Mouse (Mus musculus) CH12.LX (cell line): Measurements from ENCODE around the gene Hvcn1. TPM values are rescaled to one million over a fixed set of nuclear protein-coding genes. Genes with fewer than 3 reads are reported as not detected.

Source experiments
- DNase-seq: peaks from one replicate; pipeline ENCODE4 v3.0.0-alpha.2; 2013; ENCODE audit errors: extremely low read depth
- H3K27ac ChIP-seq: 2 replicates; pipeline ENCODE4 v1.5.1; 2012; ENCODE audit warnings: low read depth, mild to moderate bottlenecking, control low read depth, moderate library complexity; ENCODE audit not compliant: insufficient read depth
- H3K27me3 ChIP-seq: replicated peaks from 2 replicates; pipeline ENCODE3; 2012; ENCODE audit warnings: inconsistent platforms
- H3K36me3 ChIP-seq, 2 experiments: replicated peaks in 1 of 2; 2 replicates each; pipeline versions ENCODE3 to v1.6.1; 2012; ENCODE audit warnings: inconsistent platforms in 1 of 2, low read length in 1 of 2, mild to moderate bottlenecking in 1 of 2, mixed read lengths in 1 of 2, moderate library complexity in 1 of 2; ENCODE audit not compliant: control insufficient read depth in 1 of 2, insufficient read depth in 1 of 2
- H3K4me1 ChIP-seq, 2 experiments: 2 replicates each; pipeline ENCODE4 v1.6.1; 2012; ENCODE audit warnings: inconsistent platforms in 1 of 2, moderate library complexity in 1 of 2; ENCODE audit not compliant: insufficient read depth in 2 of 2, control insufficient read depth in 1 of 2
- H3K4me2 ChIP-seq: 2 replicates; pipeline ENCODE4 v1.6.1; 2012; ENCODE audit warnings: low read depth, mild to moderate bottlenecking, control low read depth; ENCODE audit not compliant: poor library complexity, insufficient read depth, severe bottlenecking
- H3K4me3 ChIP-seq, 3 experiments: fragments of 150-350 bp in 1 of 3; sonication (generic) in 1 of 3; replicated peaks in 1 of 3; 2 replicates each; pipeline versions ENCODE3 to v1.5.1; 2011 to 2012; ENCODE audit warnings: low read depth in 2 of 3, low read length in 2 of 3, mild to moderate bottlenecking in 2 of 3, moderate library complexity in 2 of 3, control low read depth in 1 of 3, improper control_type of control experiment in 1 of 3, inconsistent platforms in 1 of 3, mixed read lengths in 1 of 3; ENCODE audit not compliant: poor library complexity in 1 of 3
- H3K79me2 ChIP-seq: replicated peaks from 2 replicates; pipeline ENCODE4 v1.6.1; 2012; ENCODE audit warnings: mild to moderate bottlenecking, moderate library complexity; ENCODE audit not compliant: control insufficient read depth, poor library complexity, insufficient read depth, severe bottlenecking; ENCODE audit errors: extremely low read depth
- H3K9ac ChIP-seq: 2 replicates; pipeline ENCODE4 v1.6.1; 2012; ENCODE audit warnings: low read depth, mild to moderate bottlenecking, control low read depth, moderate library complexity; ENCODE audit not compliant: insufficient read depth
- H3K9me3 ChIP-seq: replicated peaks from 2 replicates; pipeline ENCODE3; 2012; ENCODE audit warnings: low read length, inconsistent platforms, mixed read lengths
- BHLHE40 ChIP-seq: IDR thresholded peaks from 2 replicates; pipeline ENCODE4 v1.6.1; 2011; ENCODE audit warnings: mild to moderate bottlenecking, low read depth, low read length, improper control_type of control experiment
- CHD2 ChIP-seq: IDR thresholded peaks from 2 replicates; pipeline ENCODE4 v1.6.1; 2011; ENCODE audit warnings: low read length, improper control_type of control experiment
- CTCF ChIP-seq, 2 experiments: IDR thresholded peaks in 1 of 2; conservative IDR thresholded peaks in 1 of 2; 2 replicates each; pipeline ENCODE4 v1.5.1; 2011 to 2012; ENCODE audit warnings: low read depth in 2 of 2, low read length in 2 of 2, improper control_type of control experiment in 1 of 2, inconsistent platforms in 1 of 2, mild to moderate bottlenecking in 1 of 2, moderate library complexity in 1 of 2
- ELF1 ChIP-seq: IDR thresholded peaks from 2 replicates; pipeline ENCODE4 v1.6.1; 2014; ENCODE audit warnings: low read depth, mild to moderate bottlenecking, inconsistent platforms, low read length, improper control_type of control experiment
- ETS1 ChIP-seq: conservative IDR thresholded peaks from 2 replicates; pipeline ENCODE4 v1.6.1; 2012; ENCODE audit warnings: low read depth, mild to moderate bottlenecking, inconsistent platforms, low read length, improper control_type of control experiment, moderate library complexity
- GABPA ChIP-seq: IDR thresholded peaks from 2 replicates; pipeline ENCODE4 v1.6.1; 2012; ENCODE audit warnings: low read depth, low read length, improper control_type of control experiment, inconsistent platforms; ENCODE audit not compliant: insufficient replicate concordance
- HCFC1 ChIP-seq: IDR thresholded peaks from 2 replicates; pipeline ENCODE4 v1.6.1; 2012; ENCODE audit warnings: low read depth, mild to moderate bottlenecking, inconsistent platforms, low read length, improper control_type of control experiment
- IRF4 ChIP-seq: IDR thresholded peaks from 2 replicates; pipeline ENCODE4 v1.6.1; 2014; ENCODE audit warnings: low read depth, mild to moderate bottlenecking, inconsistent platforms, low read length, improper control_type of control experiment
- JUN ChIP-seq: IDR thresholded peaks from 2 replicates; pipeline ENCODE4 v1.6.1; 2011; ENCODE audit warnings: low read depth, mild to moderate bottlenecking, low read length, improper control_type of control experiment, moderate library complexity; ENCODE audit not compliant: insufficient read depth
- JUND ChIP-seq: conservative IDR thresholded peaks from 2 replicates; pipeline ENCODE4 v1.6.1; 2011; ENCODE audit warnings: low read depth, low read length, improper control_type of control experiment
- MAX ChIP-seq: IDR thresholded peaks from 2 replicates; pipeline ENCODE4 v1.6.1; 2011; ENCODE audit warnings: low read length, improper control_type of control experiment
- MAZ ChIP-seq: IDR thresholded peaks from 2 replicates; pipeline ENCODE4 v1.6.1; 2012; ENCODE audit warnings: low read depth, mild to moderate bottlenecking, inconsistent platforms, low read length, improper control_type of control experiment, moderate library complexity
- MEF2A ChIP-seq: IDR thresholded peaks from 2 replicates; pipeline ENCODE4 v1.6.1; 2014; ENCODE audit warnings: low read depth, mild to moderate bottlenecking, inconsistent platforms, low read length, improper control_type of control experiment, borderline replicate concordance
- MXI1 ChIP-seq: IDR thresholded peaks from 2 replicates; pipeline ENCODE4 v1.6.1; 2011; ENCODE audit warnings: mild to moderate bottlenecking, low read depth, low read length, improper control_type of control experiment
- MYC ChIP-seq: IDR thresholded peaks from 2 replicates; pipeline ENCODE4 v1.6.1; 2011; ENCODE audit warnings: low read depth, mild to moderate bottlenecking, improper control_type of control experiment, low read length
- NELFE ChIP-seq: IDR thresholded peaks from 2 replicates; pipeline ENCODE4 v1.6.1; 2011; ENCODE audit warnings: low read depth, low read length, improper control_type of control experiment
- NRF1 ChIP-seq: IDR thresholded peaks from 2 replicates; pipeline ENCODE4 v1.6.1; 2014; ENCODE audit warnings: low read depth, mild to moderate bottlenecking, inconsistent platforms, low read length, improper control_type of control experiment, moderate library complexity
- PAX5 ChIP-seq: IDR thresholded peaks from 2 replicates; pipeline ENCODE4 v1.6.1; 2012; ENCODE audit warnings: low read length, inconsistent platforms, mixed read lengths
- POLR2A ChIP-seq: IDR thresholded peaks from 2 replicates; pipeline ENCODE4 v1.6.1; 2011; ENCODE audit warnings: low read depth, mild to moderate bottlenecking, improper control_type of control experiment, low read length
- POLR2AphosphoS2 ChIP-seq: IDR thresholded peaks from 2 replicates; pipeline ENCODE4 v1.6.1; 2011; ENCODE audit warnings: low read depth, low read length, improper control_type of control experiment
- SIN3A ChIP-seq: IDR thresholded peaks from 2 replicates; pipeline ENCODE4 v1.6.1; 2012; ENCODE audit warnings: low read length, improper control_type of control experiment, inconsistent platforms
- SMC3 ChIP-seq: IDR thresholded peaks from 2 replicates; pipeline ENCODE4 v1.6.1; 2011; ENCODE audit warnings: low read depth, low read length, improper control_type of control experiment
- TBP ChIP-seq: conservative IDR thresholded peaks from 2 replicates; pipeline ENCODE4 v1.6.1; 2011; ENCODE audit warnings: low read depth, low read length, improper control_type of control experiment
- TCF12 ChIP-seq: IDR thresholded peaks from 2 replicates; pipeline ENCODE4 v1.6.1; 2014; ENCODE audit warnings: low read depth, mild to moderate bottlenecking, inconsistent platforms, low read length, improper control_type of control experiment
- USF1 ChIP-seq: IDR thresholded peaks from 2 replicates; pipeline ENCODE4 v1.6.1; 2014; ENCODE audit warnings: low read depth, mild to moderate bottlenecking, inconsistent platforms, low read length, improper control_type of control experiment
- USF2 ChIP-seq: conservative IDR thresholded peaks from 2 replicates; pipeline ENCODE4 v1.6.1; 2011; ENCODE audit warnings: low read depth, low read length, improper control_type of control experiment
- dilution Hi-C: fragments of 300-500 bp; cut with MboI; formaldehyde crosslinking; loops from 2 replicates; pipeline ENCODE4 v1.14.3; 2020; ENCODE audit warnings: low sequenced_read_pairs; ENCODE audit not compliant: extremely low pct_unique_long_range_greater_than_20kb, extremely low pct_ligation_motif_present
- in situ Hi-C: fragments of 300-500 bp; cut with MboI; formaldehyde crosslinking; loops from 3 replicates; pipeline ENCODE4 v1.14.3; 2019; ENCODE audit warnings: low sequenced_read_pairs, low pct_ligation_motif_present, low pct_unique_long_range_greater_than_20kb, mixed read lengths
- polyA plus RNA-seq: library from polyadenylated mRNA; unstranded; fragments of >175 nt; gene quantifications from 2 replicates; pipeline ENCODE4 v1.2.1, GENCODE M21; 2012; ENCODE audit warnings: low read depth; ENCODE audit not compliant: insufficient read length
- total RNA-seq, 2 experiments: library from RNA; depleted of rRNA; stranded (reverse); fragments of 300-350 nt in 1 of 2; fragments of >200 nt in 1 of 2; gene quantifications; 2 replicates each; pipeline ENCODE4 v1.2.3; 2012 to 2014

The Hvcn1 gene
- total and polyA plus RNA-seq, 3 experiments = 143 to 159 (median 156) TPM

DNA sequence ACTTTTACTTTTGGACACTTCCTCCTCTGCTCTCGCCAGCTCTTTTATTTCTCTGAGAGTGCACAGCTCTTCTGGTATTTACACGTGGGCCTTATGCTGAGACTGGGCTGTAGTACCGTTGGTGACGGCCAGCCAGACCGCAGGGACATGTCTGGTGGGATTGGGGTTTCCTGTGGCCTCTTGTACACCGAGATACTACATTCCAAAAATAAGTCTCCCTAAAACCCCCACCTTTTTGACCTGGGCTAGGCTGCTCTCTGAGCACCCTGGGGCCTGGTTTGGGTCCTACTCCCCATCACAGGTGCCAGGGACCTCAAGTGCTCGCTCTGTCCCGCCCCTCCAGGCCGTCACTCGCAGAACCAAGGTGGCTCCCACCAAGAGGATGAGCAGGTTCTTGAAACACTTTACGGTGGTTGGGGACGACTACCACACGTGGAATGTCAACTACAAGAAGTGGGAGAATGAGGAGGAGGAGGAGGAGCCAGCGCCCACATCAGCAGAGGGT is 26.5 kb downstream of the Hvcn1 start (continued):
- no peak for TF ChIP-seq JUND
- TF ChIP-seq, all 38 proteins: peak for 21

DNA sequence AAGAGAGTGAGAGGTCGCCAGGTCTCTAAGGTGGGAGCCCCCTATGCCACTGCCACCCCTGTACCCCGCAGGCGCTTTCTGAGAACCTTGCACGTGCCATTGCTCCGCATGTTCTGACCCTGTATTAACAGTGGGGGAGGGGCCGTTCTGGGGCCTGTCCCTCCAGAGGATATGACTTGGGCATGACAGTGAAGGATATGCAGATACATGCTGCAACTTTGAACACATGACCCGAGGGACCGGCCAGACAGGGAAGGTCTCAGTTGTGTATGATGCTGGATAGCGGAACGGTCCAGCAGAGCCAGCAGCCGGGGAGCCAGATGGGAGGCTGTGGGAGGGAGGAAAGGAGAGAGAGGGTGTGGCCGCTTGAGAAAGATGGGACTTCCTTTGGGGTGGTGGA is 27.1 kb downstream of the Hvcn1 start:
- Histone ChIP-seq H3K36me3 (peaks cover 20 to 66% of the 10 kb centered on the region in 2 experiments), H3K9me3 (peaks cover 2% of the 10 kb centered on the region), H3K27me3 (no peaks in the 10 kb centered on the region), H3K4me1 (peaks cover 34 to 83% of the 10 kb centered on the region in 2 experiments), H3K9ac (peak overlapping the region; percentile 74), H3K27ac (peak overlapping the region; percentile 98), H3K4me2 (peak overlapping the region; percentile 62), H3K4me3 (peak overlapping the region; percentile 27 to 42 (median 36)), H3K79me2 (peaks cover 8% of the 10 kb centered on the region)
- in situ Hi-C loops = no loop called here
- peak; percentile 96 for DNase-seq
- dilution Hi-C loops = no loop called here
- TF ChIP-seq SIN3A (peak; percentile 61; the same call in 1 of the 2 replicates), BHLHE40 (peak; percentile 99), ELF1 (peak; percentile 43; the same call in 1 of the 2 replicates), TCF12 (peak; percentile 87), MXI1 (peak; percentile 59; the same call in 1 of the 2 replicates), MYC (peak; percentile 90), JUN (no peak), PAX5 (no peak), TBP (peak; percentile 44; the same call in 1 of the 2 replicates), NELFE (no peak; the same call in 1 of the 2 replicates), POLR2AphosphoS2 (peak; percentile 56), MAX (peak; percentile 85), POLR2A (peak; percentile 60), MEF2A (peak; percentile 62), ETS1 (peak; percentile 96), CHD2 (no peak), USF1 (peak; percentile 65), MAZ (peak; percentile 75; the same call in 1 of the 2 replicates), NRF1 (peak; percentile 50; the same call in 1 of the 2 replicates), USF2 (peak; percentile 21; the same call in 1 of the 2 replicates), IRF4 (peak; percentile 65), GABPA (no peak), SMC3 (no peak), CTCF (conservative IDR thresholded peaks at IDR 0.05 in 1 of 2, IDR thresholded peaks at IDR 0.05 in 1 of 2; ENCODE audit: low read depth in 2 of 2, low read length in 2 of 2) (no peak), HCFC1 (peak; percentile 42)
